Mouse (Mus musculus) heart, embryonic 15.5 days (tissue): ENCODE measurements around the gene Stk24. TPM values are rescaled to one million over a fixed set of nuclear protein-coding genes. Genes with fewer than 3 reads are reported as not detected.
A peak's percentile ranks its signal among the peaks of the same experiment; 100 is the strongest.
"Not testable (repeated sequence)": the region's sequence is repeated elsewhere in the genome, so short reads cannot be mapped to it uniquely, and the experiment has no call there.

Experiments used
- ATAC-seq: fragments of 200-750 bp; cut with Nextera tagmentation; replicated peaks from 2 replicates; pipeline ENCODE4 v1.8.0; 2017; ENCODE audit warnings: low read depth, moderate TSS enrichment; ENCODE audit not compliant: insufficient number of reproducible peaks, insufficient read depth, low FRiP score
- H3K27ac ChIP-seq: fragments of 300-500 bp; sonication (generic); 2 replicates; pipeline ENCODE4 v1.5.1; 2015; ENCODE audit warnings: mild to moderate bottlenecking, inconsistent platforms
- H3K27me3 ChIP-seq: fragments of 300-500 bp; sonication (generic); 2 replicates; pipeline ENCODE4 v1.6.1; 2015; ENCODE audit warnings: inconsistent platforms
- H3K36me3 ChIP-seq: fragments of 300-500 bp; sonication (generic); 2 replicates; pipeline ENCODE4 v1.6.1; 2015; ENCODE audit warnings: mild to moderate bottlenecking, inconsistent platforms
- H3K4me1 ChIP-seq: fragments of 300-500 bp; sonication (generic); replicated peaks from 2 replicates; pipeline ENCODE4 v1.6.1; 2015; ENCODE audit warnings: inconsistent platforms
- H3K4me2 ChIP-seq: fragments of 300-500 bp; sonication (generic); 2 replicates; pipeline ENCODE4 v1.6.1; 2015; ENCODE audit warnings: inconsistent platforms, mild to moderate bottlenecking, moderate library complexity
- H3K4me3 ChIP-seq: fragments of 300-500 bp; sonication (generic); 2 replicates; pipeline ENCODE4 v1.5.1; 2015; ENCODE audit warnings: mild to moderate bottlenecking, inconsistent platforms
- H3K9ac ChIP-seq: fragments of 300-500 bp; sonication (generic); 2 replicates; pipeline ENCODE4 v1.6.1; 2015; ENCODE audit warnings: mild to moderate bottlenecking, inconsistent platforms
- H3K9me3 ChIP-seq: fragments of 300-500 bp; sonication (generic); replicated peaks from 2 replicates; pipeline ENCODE4 v1.6.1; 2016; ENCODE audit warnings: inconsistent platforms
- WGBS: fragments of 180-500 bp; shearing (Covaris S2); methylation state at CpG from one replicate; pipeline ENCODE4 v1.1.7; 2015; ENCODE audit warnings: mixed read lengths; 5-methylcytosine and 5-hydroxymethylcytosine counted together
- polyA plus RNA-seq: library from polyadenylated mRNA; unstranded; fragments of >200 nt; fragmentation: Nextera tagmentation; extraction: Ambion mirVana; gene quantifications from 2 replicates; pipeline ENCODE4 v1.2.1, GENCODE M21; 2015

The Stk24 gene
- polyA plus RNA-seq = 34.5 and 39.6 TPM in 2 replicates

DNA sequence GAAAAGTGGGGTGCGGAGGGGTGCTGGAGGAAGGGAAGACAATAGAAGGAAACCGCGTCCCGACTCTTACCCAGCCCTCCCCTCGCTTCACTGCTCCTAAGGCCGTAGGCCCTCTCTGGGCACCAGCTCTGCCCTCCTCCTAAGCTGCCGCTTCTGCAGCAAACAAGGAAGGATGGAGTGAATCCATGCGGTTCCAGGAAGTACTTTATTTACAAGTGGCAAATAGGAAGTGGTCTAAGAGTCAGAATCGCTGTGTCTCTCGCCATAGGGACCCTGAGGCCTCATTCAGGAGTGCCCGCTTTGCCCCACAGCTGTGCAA is at the start of gene Stk24:
Gene Stk24, minus strand, starts transcription at position 185 of the 319 bp plus-strand sequence.
- Histone ChIP-seq H3K4me3 (peak within 1 kb of the TSS; percentile 100), H3K4me2 (peak within 1 kb of the TSS; percentile 77), H3K27me3 (no peaks in the 10 kb centered on the region), H3K4me1 (peaks cover 27% of the 10 kb centered on the region), H3K27ac (peak within 1 kb of the TSS; percentile 97), H3K36me3 (no peaks in the 10 kb centered on the region), H3K9me3 (no peaks in the 10 kb centered on the region), H3K9ac (peak within 1 kb of the TSS; percentile 97)
- ATAC-seq = no peak
- WGBS = 7% methylated on average over 11 of the region's 11 CpGs

DNA sequence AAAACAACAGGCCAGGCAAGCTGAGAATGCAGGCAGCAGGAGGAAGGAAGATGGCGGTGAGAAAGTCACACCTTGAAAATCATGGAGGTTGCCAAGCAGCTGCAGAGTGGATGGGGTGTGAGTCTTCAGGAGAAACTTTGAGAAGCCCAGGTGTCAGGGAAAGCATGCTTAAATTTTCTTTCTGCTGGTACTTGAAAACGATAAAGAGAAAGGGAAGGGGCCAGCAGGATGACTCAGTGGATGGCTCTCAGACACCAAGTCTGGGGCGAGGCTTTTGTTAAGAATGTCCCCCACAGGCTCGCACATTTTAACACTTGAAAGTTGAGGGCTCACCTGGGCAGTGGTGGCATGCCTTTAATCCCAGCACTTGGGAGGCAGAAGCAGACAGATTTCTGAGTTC is 48.3 kb upstream of the Stk24 start:
- Histone ChIP-seq H3K9me3 (no peaks in the 10 kb centered on the region), H3K4me3 (no peak overlapping the region), H3K27ac (no peak overlapping the region), H3K9ac (no peak overlapping the region), H3K27me3 (no peaks in the 10 kb centered on the region), H3K4me1 (peaks cover 9% of the 10 kb centered on the region), H3K4me2 (no peak overlapping the region), H3K36me3 (no peaks in the 10 kb centered on the region)
- WGBS = 79% methylated on average over 4 of the region's 4 CpGs
- no peak for ATAC-seq

DNA sequence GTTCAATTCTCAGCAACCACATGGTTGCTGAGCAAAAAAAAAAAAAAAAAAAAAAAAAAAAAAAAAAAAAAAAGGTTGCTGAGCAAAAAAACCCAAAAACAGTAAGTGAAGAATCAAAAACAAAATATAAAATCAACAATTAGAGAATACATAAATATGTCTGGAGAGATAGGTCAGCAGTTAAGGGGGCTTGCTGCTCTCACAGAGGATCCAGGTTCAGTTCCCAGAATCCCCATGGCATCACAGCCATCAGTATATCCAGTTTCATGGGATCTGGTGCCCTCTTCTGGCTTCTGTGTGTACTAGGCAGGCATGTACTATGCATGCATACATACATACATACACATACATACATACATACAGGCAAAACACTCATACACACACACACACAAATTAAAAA is 46.9 kb upstream of the Stk24 start:
- H3K4me2 ChIP-seq = no peak overlapping the region
- no peaks in the 10 kb centered on the region for H3K27me3 ChIP-seq
- H3K4me1 ChIP-seq = peaks cover 20% of the 10 kb centered on the region
- no peak overlapping the region for H3K9ac ChIP-seq
- H3K9me3 ChIP-seq = no peaks in the 10 kb centered on the region
- H3K27ac ChIP-seq = no peak overlapping the region
- H3K4me3 ChIP-seq = no peak overlapping the region
- no peak for ATAC-seq
- H3K36me3 ChIP-seq = no peaks in the 10 kb centered on the region

DNA sequence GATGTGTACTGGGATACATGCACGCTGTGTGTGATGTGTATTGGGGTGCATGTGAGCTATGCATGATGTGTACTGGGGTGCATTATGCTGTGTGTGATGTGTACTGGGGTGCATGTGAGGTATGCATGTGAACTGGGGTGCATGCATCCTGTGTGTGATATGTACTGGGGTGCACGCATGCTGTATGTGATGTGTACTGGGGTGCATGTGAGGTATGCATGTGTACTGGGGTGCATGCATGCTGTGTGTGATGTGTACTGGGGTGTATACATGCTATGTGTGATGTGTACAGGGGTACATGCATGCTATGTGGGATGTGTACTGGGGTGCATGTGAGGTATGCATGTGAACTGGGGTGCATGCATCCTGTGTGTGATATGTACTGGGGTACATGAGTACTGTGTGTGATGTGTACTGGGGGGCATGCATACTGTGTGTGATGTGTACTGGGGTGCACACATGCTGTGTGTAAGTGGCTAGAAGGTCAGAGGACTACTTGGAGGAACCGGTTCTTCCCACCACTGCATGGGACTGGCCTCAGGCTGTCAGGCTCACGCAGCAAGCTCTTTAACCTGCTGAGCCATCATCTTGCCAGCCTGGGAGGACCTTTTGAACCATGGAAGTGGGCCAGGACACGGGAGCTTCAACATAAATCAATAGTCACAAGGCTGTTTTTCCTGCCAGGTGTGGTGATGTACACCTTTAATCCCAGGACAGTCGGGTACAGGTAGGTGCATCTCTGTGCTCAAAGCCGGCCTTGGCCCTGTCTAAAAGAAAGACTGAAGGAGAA is 45.4 kb upstream of the Stk24 start:
- Histone ChIP-seq H3K9me3 (no peaks in the 10 kb centered on the region), H3K27ac (no peak overlapping the region), H3K4me3 (no peak overlapping the region), H3K36me3 (no peaks in the 10 kb centered on the region), H3K9ac (no peak overlapping the region), H3K4me2 (no peak overlapping the region), H3K27me3 (no peaks in the 10 kb centered on the region), H3K4me1 (peaks cover 22% of the 10 kb centered on the region)
- no peak; the same call in 1 of the 2 replicates for ATAC-seq
- WGBS = 81% methylated on average over 7 of the region's 7 CpGs

DNA sequence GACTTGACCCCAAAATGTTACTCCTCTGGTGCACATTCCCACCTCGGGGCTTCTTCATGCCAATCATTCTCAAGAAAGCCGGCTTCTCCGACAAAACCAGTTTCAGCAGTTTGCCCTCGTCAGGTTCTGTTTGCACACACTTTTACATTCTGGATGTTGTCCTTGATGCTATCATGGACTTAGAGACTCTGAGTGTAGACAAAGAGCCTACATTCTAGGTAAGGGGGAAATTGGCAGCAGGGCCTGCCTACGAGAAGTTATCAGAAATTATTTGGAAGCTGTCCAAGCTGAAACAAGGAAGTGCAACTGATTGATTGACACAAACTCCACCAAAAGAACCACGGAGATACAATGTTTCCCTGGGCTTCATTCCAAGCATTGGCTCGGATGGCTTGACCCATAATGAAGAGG is 43.5 kb upstream of the Stk24 start:
- Histone ChIP-seq H3K4me1 (peaks cover 22% of the 10 kb centered on the region), H3K4me2 (peak overlapping the region; percentile 27; the same call in 1 of the 2 replicates), H3K27ac (peak overlapping the region; percentile 86), H3K9ac (no peak overlapping the region), H3K9me3 (no peaks in the 10 kb centered on the region), H3K36me3 (no peaks in the 10 kb centered on the region), H3K27me3 (no peaks in the 10 kb centered on the region), H3K4me3 (no peak overlapping the region)
- 16% methylated on average over 7 of the region's 7 CpGs for WGBS
- no peak for ATAC-seq

DNA sequence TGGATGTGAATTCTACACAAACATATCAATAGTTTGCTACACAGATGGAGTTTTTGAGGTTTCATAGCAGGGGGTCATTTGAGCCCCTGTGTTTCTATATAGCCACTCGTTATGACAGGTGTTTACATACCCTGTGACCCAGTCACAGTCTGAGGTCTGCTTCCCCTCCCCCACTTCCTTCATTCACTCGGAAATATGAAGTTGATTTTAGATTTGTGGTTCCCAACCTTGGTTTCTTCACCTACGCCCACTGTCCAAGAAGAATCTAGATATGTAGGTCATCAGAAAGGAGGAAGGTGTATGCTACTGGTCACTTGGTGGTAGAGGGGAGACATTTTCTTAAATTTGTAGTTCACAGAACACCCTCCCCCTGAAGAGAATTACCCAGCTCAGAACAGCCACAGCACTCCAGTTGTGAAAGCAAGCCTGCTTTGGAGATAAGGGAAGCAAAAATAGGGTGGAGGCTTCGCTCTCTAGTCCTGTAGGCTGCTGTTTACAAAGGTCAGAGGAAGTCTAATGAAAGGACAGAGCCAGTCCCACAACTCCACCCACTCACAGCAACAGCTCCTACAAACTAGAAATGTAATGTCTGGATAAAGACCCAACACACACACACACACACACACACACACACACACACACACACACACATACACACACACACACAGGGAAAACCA is 43.0 kb upstream of the Stk24 start:
- WGBS = 27% methylated on average over 4 of the region's 4 CpGs
- Histone ChIP-seq H3K36me3 (no peaks in the 10 kb centered on the region), H3K27ac (peak overlapping the region; percentile 86), H3K4me3 (no peak overlapping the region), H3K27me3 (no peaks in the 10 kb centered on the region), H3K9ac (no peak overlapping the region), H3K4me1 (peaks cover 22% of the 10 kb centered on the region), H3K4me2 (peak overlapping the region; percentile 27), H3K9me3 (no peaks in the 10 kb centered on the region)
- peak; percentile 77 for ATAC-seq

DNA sequence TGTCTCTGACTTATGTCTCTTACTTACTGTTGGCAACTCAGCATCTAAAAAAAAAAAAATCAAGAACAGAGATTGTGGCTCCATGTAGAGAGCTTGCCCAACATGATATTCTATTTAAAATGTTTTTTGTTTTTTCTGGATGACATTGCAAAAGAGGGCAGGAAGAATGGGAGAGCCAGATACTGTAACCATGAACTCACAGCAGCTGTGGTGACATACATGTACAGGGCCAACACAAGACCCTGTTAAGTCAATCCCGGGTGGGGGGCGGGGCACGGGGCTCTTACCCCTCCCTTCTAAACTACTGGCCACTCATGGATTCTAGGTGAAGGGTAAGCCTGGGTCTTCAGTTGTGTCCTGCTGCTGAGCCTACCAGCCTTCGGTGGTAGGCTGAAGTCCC is 42.2 kb upstream of the Stk24 start:
- WGBS = 80% methylated on average over 4 of the region's 4 CpGs

DNA sequence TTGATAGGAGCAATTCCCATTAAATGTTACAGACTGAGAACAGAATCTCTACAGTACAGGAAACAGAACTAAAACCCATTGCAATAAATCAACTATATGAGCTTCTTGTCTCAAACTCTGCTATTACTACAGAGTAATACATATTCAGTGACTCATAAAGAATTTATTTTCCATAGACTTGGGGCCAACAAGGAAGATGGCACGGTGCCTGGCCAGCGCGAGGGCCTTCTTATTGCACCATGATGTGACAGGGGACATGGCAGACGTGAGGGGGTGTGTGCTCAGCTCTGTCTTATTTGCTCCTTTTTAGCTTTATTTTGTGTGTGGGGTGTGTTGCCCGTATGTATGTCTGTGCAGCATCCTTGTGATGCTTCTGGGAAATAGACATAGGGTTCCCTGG is 37.8 kb upstream of the Stk24 start:
- Histone ChIP-seq H3K36me3 (no peaks in the 10 kb centered on the region), H3K4me3 (no peak overlapping the region), H3K9ac (no peak overlapping the region), H3K4me2 (no peak overlapping the region), H3K27me3 (no peaks in the 10 kb centered on the region), H3K27ac (no peak overlapping the region), H3K9me3 (no peaks in the 10 kb centered on the region), H3K4me1 (peaks cover 9% of the 10 kb centered on the region)
- ATAC-seq = no peak
- 76% methylated on average over 5 of the region's 5 CpGs for WGBS

More for the DNA sequence above, 42.2 kb upstream of the Stk24 start:
- Histone ChIP-seq H3K36me3 (no peaks in the 10 kb centered on the region), H3K4me2 (no peak overlapping the region), H3K4me3 (no peak overlapping the region), H3K4me1 (peaks cover 22% of the 10 kb centered on the region), H3K9ac (no peak overlapping the region), H3K27me3 (no peaks in the 10 kb centered on the region), H3K9me3 (no peaks in the 10 kb centered on the region), H3K27ac (peak overlapping the region; percentile 86)
- ATAC-seq = no peak

- no peaks in the 10 kb centered on the region for H3K27me3 ChIP-seq
- no peaks in the 10 kb centered on the region for H3K36me3 ChIP-seq
- no peak overlapping the region for H3K4me3 ChIP-seq
- no peak overlapping the region for H3K4me2 ChIP-seq
- no peak overlapping the region for H3K9ac ChIP-seq
- no peaks in the 10 kb centered on the region for H3K9me3 ChIP-seq
- no peak for ATAC-seq
- 0 out of 2 replicates have a peak, but pooled peaks cover 2% of the 10 kb centered on the region for H3K4me1 ChIP-seq
- 85% methylated on average over 11 of the region's 12 CpGs for WGBS
- no peak overlapping the region for H3K27ac ChIP-seq
Observed at GRCm38 (mm10) chr14:121416626-121417319, 37.0 kb upstream of the Stk24 start.

DNA sequence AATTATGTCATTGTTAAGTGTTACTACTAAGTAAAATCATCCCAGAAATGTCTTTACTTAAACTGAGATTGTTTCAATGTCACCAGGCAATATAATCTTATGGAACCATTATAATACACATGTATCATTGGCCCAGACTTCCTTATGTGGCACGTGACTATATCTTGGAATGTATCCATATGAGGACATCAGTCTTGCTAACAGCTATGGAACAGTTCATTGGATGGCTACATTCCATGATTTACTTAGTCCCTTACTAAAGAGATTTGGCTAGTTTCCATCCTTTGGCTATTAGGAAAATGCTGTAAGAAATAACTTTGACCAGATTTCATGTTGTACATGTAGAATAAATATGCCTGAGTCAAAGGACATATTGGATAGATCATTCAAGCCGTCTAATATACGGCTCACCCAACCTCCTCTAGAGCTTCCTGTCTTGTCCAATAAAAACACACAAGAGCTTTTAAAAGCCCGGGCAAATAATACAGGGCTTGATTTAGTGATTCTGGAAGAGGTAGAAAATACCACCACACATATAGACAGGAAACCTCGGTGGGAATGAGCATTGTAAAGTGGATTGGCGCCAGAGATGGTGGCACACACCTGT is 34.9 kb upstream of the Stk24 start:
- Histone ChIP-seq H3K4me1 (no peaks in the 10 kb centered on the region), H3K36me3 (no peaks in the 10 kb centered on the region), H3K4me2 (no peak overlapping the region), H3K9me3 (no peaks in the 10 kb centered on the region), H3K27me3 (no peaks in the 10 kb centered on the region), H3K27ac (no peak overlapping the region), H3K4me3 (no peak overlapping the region), H3K9ac (no peak overlapping the region)
- ATAC-seq = no peak
- WGBS = 66% methylated on average over 6 of the region's 6 CpGs

GRCm38 (mm10) chr14:121413726-121414125 is 33.9 kb upstream of the Stk24 start:
- not testable (repeated sequence) for H3K4me2 ChIP-seq, H3K27me3 ChIP-seq, ATAC-seq, H3K36me3 ChIP-seq, H3K27ac ChIP-seq, H3K9me3 ChIP-seq, H3K9ac ChIP-seq, H3K4me3 ChIP-seq, H3K4me1 ChIP-seq
- WGBS = 95% methylated on average over 1 of the region's 1 CpGs
